Mouse (Mus musculus): Measurements from ENCODE around the gene Olfr683. TPM values are rescaled to one million over a fixed set of nuclear protein-coding genes. Genes with fewer than 3 reads are reported as not detected.
"Not testable (repeated sequence)": the region's sequence is repeated elsewhere in the genome, so short reads cannot be mapped to it uniquely, and the experiment has no call there.

Olfr683 gene
- not detected for total RNA-seq (2021)
- long read RNA-seq, experiment 1 = 0 reads
- long read RNA-seq, experiment 2 = 0 reads

DNA sequence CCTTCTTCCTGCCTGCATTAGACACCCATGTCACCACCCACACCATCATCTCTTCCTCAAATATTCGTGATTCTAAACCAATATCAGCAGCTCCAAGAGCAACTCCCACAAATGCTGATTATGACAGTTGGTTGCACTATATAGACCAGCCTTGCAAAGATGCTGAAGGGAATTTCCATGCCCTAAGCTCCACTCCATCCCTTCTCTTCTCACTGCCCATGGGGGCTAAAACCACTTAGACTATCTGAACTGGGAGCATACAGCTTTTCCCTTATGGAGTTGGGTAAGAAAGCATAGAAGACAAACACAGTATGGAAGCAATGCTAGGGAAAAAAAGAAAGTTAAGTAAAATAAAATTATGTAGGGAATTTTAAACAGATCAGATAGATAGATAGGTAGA, at the start of gene Olfr683:
Olfr683 (minus strand) TSS at position 101 of the 400 bp plus-strand sequence.
- intact Hi-C loops (cut with DNase I; ENCODE audit: low total_unique reads) = no loop called here
- no peak for DNase-seq

DNA sequence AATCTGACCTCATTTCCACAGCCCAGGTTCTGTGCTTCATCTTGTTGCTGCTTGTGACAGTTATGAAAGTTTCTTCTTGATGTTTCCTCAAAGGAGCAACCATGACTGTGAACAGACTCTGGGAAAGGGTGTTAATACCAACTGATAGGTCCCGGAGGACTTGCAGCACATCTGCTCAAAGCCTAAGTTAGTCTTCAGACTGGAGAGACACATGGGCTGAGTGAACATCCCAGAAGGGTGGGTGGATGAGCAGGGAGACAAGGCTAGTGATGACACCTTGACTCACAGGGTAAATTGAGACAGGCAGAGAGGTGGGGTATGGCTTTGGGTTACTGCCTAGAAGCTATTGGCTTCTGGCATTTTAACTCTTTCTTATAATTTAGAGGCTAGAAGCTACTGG, 39.1 kb upstream of the Olfr683 start, which contains the start of gene Olfr685:
Olfr685 (minus strand) TSS at position 101 of the 400 bp plus-strand sequence.
- no peak for DNase-seq
- intact Hi-C loops (cut with DNase I; ENCODE audit: low total_unique reads) = no loop called here

DNA sequence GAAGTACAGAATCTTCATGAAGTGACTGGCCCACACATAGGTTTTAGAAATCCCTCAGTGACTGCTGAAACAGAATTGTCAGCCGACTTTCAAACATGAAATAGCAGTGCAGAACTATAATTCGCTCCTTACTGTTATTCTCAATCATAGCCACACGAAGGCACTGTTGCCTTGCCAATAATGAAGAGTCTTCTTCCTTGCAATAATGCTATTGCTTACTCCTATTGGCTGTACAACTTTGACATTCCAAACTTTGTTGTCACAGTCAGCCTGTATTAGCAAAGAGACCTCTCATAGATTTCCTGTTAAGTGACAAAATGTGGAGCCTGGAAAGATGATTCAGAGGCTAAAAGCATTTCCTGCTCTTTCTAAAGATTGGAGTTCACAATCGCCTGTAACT, 24.0 kb upstream of the Olfr683 start:
- no peak for DNase-seq
- intact Hi-C loops (cut with DNase I; ENCODE audit: low total_unique reads) = loop anchor here (10.0 kb wide), 1 partner anchor 344 kb away; no protein-coding TSS in a partner anchor

- DNase-seq = no peak
- intact Hi-C loops (cut with DNase I; ENCODE audit: low total_unique reads) = no loop called here
These were observed 16.7 kb upstream of the Olfr683 start, which contains the start of gene Olfr684 for GRCm38 (mm10) chr7:105163553-105163952. Gene Olfr684 (minus strand): TSS chr7:105163653.

DNA sequence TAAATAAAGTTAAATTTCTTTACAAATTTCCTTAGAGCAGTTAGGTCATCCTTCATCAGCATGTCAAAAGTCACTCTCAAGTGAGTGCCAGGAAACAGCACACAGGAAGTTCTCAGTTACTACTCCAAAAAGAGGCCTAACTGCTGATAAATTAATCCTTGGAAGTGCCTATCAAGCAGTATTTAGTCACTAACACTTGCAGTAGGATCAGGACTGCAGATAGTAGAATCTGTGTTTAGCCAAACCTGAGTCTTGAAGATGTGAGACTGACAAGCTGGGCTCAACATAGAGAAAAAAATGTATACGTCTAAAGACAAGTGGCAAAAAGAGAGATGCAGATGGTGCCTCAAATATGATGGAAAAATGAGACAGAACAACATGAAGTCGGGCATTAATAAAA, 5.5 kb downstream of the Olfr683 start:
- intact Hi-C loops (cut with DNase I; ENCODE audit: low total_unique reads) = no loop called here

DNA sequence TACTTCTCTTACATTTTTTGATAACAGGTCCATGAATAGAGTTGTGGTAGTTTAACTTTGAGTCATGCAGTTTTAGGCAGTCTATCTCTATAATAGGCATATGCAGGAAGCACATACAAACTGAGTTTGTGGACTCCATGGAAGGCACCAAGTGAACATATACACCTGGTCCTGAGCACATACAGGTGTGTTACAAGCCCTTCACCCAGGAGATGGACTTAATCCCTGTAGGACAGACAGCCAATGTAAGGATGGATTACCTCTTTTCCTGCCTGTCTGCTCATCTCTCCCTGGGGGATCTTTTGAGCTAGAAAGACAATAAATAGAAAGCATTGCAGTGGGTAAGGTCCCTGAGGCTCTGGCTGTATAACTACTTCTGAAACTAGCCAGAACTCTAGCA, 30.3 kb downstream of the Olfr683 start, which contains the start of gene Olfr681:
Olfr681 (plus strand) TSS at position 301 of the 400 bp plus-strand sequence.
- intact Hi-C loops (cut with DNase I; ENCODE audit: low total_unique reads) = no loop called here
- no peak for DNase-seq

More for the DNA sequence above, 5.5 kb downstream of the Olfr683 start:
- DNase-seq = no peak

DNA sequence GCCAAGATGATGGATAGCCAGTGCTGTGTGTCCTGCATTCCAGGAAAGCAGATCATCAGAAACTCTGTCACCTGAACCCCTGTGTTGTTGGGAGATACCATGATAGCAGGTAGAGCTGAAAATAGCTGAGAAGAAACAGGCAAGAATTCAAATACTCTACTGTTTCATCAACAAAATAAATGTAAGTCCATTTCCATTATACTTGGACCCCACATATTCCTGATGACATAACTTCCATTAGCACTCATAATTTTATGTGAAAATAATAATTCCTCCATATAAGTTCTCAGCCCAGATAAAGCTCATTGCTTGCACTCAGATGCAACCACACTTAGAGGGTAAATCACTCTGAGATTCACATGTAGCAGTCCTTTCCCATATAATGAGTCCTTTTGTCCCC, 54.1 kb downstream of the Olfr683 start, which contains the start of gene Olfr680-ps1:
Olfr680-ps1 (minus strand) TSS at position 101 of the 400 bp plus-strand sequence.
- intact Hi-C loops (cut with DNase I; ENCODE audit: low total_unique reads) = not testable (repeated sequence)

More for the DNA sequence above, 54.1 kb downstream of the Olfr683 start, which contains the start of gene Olfr680-ps1:
- DNase-seq = not testable (repeated sequence)

Other genes starting within 250 kb of the Olfr683 start
- not detected for gene Olfr667, start 225.5 kb downstream of the Olfr683 start, total RNA-seq (2021)
- gene Olfr668, start 219.0 kb downstream of the Olfr683 start, total RNA-seq (2021) = not detected
- gene Olfr669, start 212.8 kb downstream of the Olfr683 start, total RNA-seq (2021) = not detected
- not detected for gene Olfr670, start 184.4 kb downstream of the Olfr683 start, total RNA-seq (2021)
- not detected for gene Olfr671, start 167.9 kb downstream of the Olfr683 start, total RNA-seq (2021)
- gene Olfr672, start 145.0 kb downstream of the Olfr683 start, total RNA-seq (2021) = not detected
- gene Olfr675, start 118.6 kb downstream of the Olfr683 start, total RNA-seq (2021) = not detected
- gene Olfr676, start 114.3 kb downstream of the Olfr683 start, total RNA-seq (2021) = not detected
- gene Olfr677, start 95.6 kb downstream of the Olfr683 start, total RNA-seq (2021) = not detected
- not detected for gene Olfr678, start 82.5 kb downstream of the Olfr683 start, total RNA-seq (2021)
- not detected for gene Olfr679, start 65.8 kb downstream of the Olfr683 start, total RNA-seq (2021)
- gene Olfr680-ps1, start 54.2 kb downstream of the Olfr683 start, total RNA-seq (2021) = not detected
- not detected for gene Olfr681, start 30.2 kb downstream of the Olfr683 start, total RNA-seq (2021)
- gene Olfr684, start 16.6 kb upstream of the Olfr683 start, total RNA-seq (2021) = not detected
- gene Olfr685, start 39.0 kb upstream of the Olfr683 start, total RNA-seq (2021) = not detected
- not detected for gene Olfr686, start 60.5 kb upstream of the Olfr683 start, total RNA-seq (2021)
- gene Olfr688, start 141.1 kb upstream of the Olfr683 start, total RNA-seq (2021) = not detected
- gene Olfr689, start 164.2 kb upstream of the Olfr683 start, total RNA-seq (2021) = not detected
- gene Olfr690, start 187.1 kb upstream of the Olfr683 start, total RNA-seq (2021) = not detected
- gene Olfr691, start 195.3 kb upstream of the Olfr683 start, total RNA-seq (2021) = not detected
- not detected for gene Olfr692, start 221.2 kb upstream of the Olfr683 start, total RNA-seq (2021)
- gene Gm5901, start 228.0 kb upstream of the Olfr683 start, total RNA-seq (2021) = not detected